Mouse (Mus musculus): ENCODE measurements around the gene Glt1d1. TPM values are rescaled to one million over a fixed set of nuclear protein-coding genes. Genes with fewer than 3 reads are reported as not detected.

Glt1d1 gene
- polyA plus RNA-seq, 1 experiment from 2014 or later = 0.79 TPM

DNA sequence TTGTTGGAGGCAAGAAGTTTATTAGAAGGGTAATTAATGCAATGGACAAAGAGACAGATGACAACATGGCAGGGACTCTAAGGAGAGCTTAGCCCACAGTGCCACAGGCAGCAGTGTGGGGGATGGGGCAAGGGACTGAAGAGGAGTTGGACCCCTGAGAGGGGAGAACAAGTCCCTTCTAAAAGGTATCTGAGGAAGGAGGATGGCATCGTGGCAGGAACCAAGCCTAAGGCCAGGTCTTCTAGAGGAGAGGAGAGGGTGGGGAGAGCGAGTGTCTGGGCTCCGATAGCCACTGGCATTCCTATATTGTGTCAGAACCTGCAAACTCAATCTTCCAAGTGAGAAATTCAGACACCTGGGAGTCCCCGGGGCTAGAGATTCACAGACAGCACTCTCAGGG, 126.5 kb downstream of the Glt1d1 start:
- no peaks in the 10 kb centered on the region for H3K27me3 ChIP-seq
- H3K4me3 ChIP-seq = no peak overlapping the region
- 75% methylated on average over 4 of the region's 4 CpGs for WGBS
- no peak overlapping the region for H3K4me2 ChIP-seq (replicated peaks)
- no peaks in the 10 kb centered on the region for H3K4me1 ChIP-seq
- no peak overlapping the region for H3K9ac ChIP-seq
- no peaks in the 10 kb centered on the region for H3K9me3 ChIP-seq
- no peak overlapping the region for H3K27ac ChIP-seq
- H3K36me3 ChIP-seq = no peaks in the 10 kb centered on the region
- ATAC-seq (ENCODE audit: low FRiP score, low read depth) = no peak

Other genes with a start within 250 kb of the Glt1d1 start
- gene Slc15a4, start 635 bp downstream of the Glt1d1 start, polyA plus RNA-seq (2015; fragmentation: Nextera tagmentation; extraction: Ambion mirVana) = 20.8 and 21.1 TPM in 2 replicates